11 mouse cellular contexts compared by ENCODE assay signal in genomic region chr7:125499927-125500868, GRCm38 (mm10). TPM values are rescaled to one million over a fixed set of nuclear protein-coding genes. Genes with fewer than 3 reads are reported as not detected.
DNase-seq lines count a peak whose midpoint lies in the region; ATAC-seq and TF ChIP-seq lines count a peak whose summit lies in the region.
"Had no signal": no experiment of that assay in that cellular context is flagged by ENCODE, and none has a peak within 500 bp of the region (broad histone marks: within the 10 kb centered on the region; RNA-seq: fewer than 3 reads in every experiment).

No protein-coding gene starts in this region.

- DNase-seq in embryonic facial prominence, embryonic 14.5 days (ENCODE audit: low spot score): peak; percentile 72
- no peak for DNase-seq in embryonic facial prominence, embryonic 10.5 days (ENCODE audit: low spot score)
- peak; percentile 53 for DNase-seq in liver
- no peak for DNase-seq in liver, postnatal 0 days
- peak; percentile 38 for DNase-seq in left cerebral cortex, postnatal 14 days (ENCODE audit: low spot score in 2 of 2)
- no peak for DNase-seq in lung, adult 2 months
- DNase-seq: kidney, adult 11 months had no signal

- H3K4me3 ChIP-seq in embryonic facial prominence, embryonic 14.5 days (ENCODE audit: low read depth, low read length): no peak overlapping the region
- no peak overlapping the region for H3K4me3 ChIP-seq in embryonic facial prominence, embryonic 10.5 days
- no peak overlapping the region for H3K4me3 ChIP-seq in liver, postnatal 0 days (ENCODE audit: low read depth, low read length)
- H3K4me3 ChIP-seq in stomach, embryonic 16.5 days (replicated peaks; ENCODE audit: low read length): no peak overlapping the region
- no peak overlapping the region for H3K4me3 ChIP-seq in lung, adult 2 months (replicated peaks; ENCODE audit: extremely low read depth, low read depth, low read length)
- H3K4me3 ChIP-seq: heart, embryonic 12.5 days; megakaryocyte, embryonic 14.5 days had no signal

- ATAC-seq in embryonic facial prominence, embryonic 14.5 days (ENCODE audit: low read depth): peak; percentile 82
- no peak for ATAC-seq in liver, postnatal 0 days
- ATAC-seq in stomach, embryonic 16.5 days (ENCODE audit: insufficient read depth, low FRiP score): peak; percentile 59; the same call in 1 of the 2 replicates
- ATAC-seq in granulocyte monocyte progenitor cell, adult 5-6 weeks (replicated peaks; ENCODE audit: poor library complexity, severe bottlenecking): no peak

- 65% methylated on average over 13 of the region's 13 CpGs for WGBS in embryonic facial prominence, embryonic 14.5 days
- WGBS in embryonic facial prominence, embryonic 10.5 days: 88% methylated on average over 13 of the region's 13 CpGs
- 59% methylated on average over 13 of the region's 13 CpGs for WGBS in liver, postnatal 0 days (ENCODE audit: insufficient replicate concordance)
- WGBS in stomach, embryonic 16.5 days: 55% methylated on average over 13 of the region's 13 CpGs
- 66% methylated on average over 13 of the region's 13 CpGs for WGBS in lung, adult 2 months

- H3K36me3 ChIP-seq in embryonic facial prominence, embryonic 14.5 days (ENCODE audit: control insufficient read depth, insufficient read depth, low read length): no peaks in the 10 kb centered on the region
- H3K36me3 ChIP-seq in embryonic facial prominence, embryonic 10.5 days (replicated peaks): no peaks in the 10 kb centered on the region
- H3K36me3 ChIP-seq in liver, postnatal 0 days (replicated peaks; ENCODE audit: insufficient read depth, low read length): no peaks in the 10 kb centered on the region
- H3K36me3 ChIP-seq in stomach, embryonic 16.5 days (ENCODE audit: control insufficient read depth, insufficient read depth, low read length): no peaks in the 10 kb centered on the region
- H3K36me3 ChIP-seq: heart, embryonic 12.5 days had no signal

- no peak overlapping the region for H3K4me2 ChIP-seq in embryonic facial prominence, embryonic 14.5 days (ENCODE audit: low read depth, low read length)
- H3K4me2 ChIP-seq in liver, postnatal 0 days (ENCODE audit: low read depth, low read length): no peak overlapping the region
- no peak overlapping the region for H3K4me2 ChIP-seq in stomach, embryonic 16.5 days (ENCODE audit: low read depth, low read length)
- H3K4me2 ChIP-seq: heart, embryonic 12.5 days had no signal

- H3K9ac ChIP-seq in embryonic facial prominence, embryonic 14.5 days (ENCODE audit: low read depth, low read length): no peak overlapping the region
- no peak overlapping the region for H3K9ac ChIP-seq in liver, postnatal 0 days (replicated peaks)
- no peak overlapping the region for H3K9ac ChIP-seq in stomach, embryonic 16.5 days (ENCODE audit: low read length)
- H3K9ac ChIP-seq: heart, embryonic 12.5 days had no signal

- TF ChIP-seq EP300 in liver, postnatal 0 days (IDR thresholded peaks at IDR 0.05; ENCODE audit: low read depth): no peak

- no peak for TF ChIP-seq CTCF in liver, postnatal 0 days (IDR thresholded peaks at IDR 0.05; ENCODE audit: low read depth)
- no peak for TF ChIP-seq CTCF in lung, adult 2 months (IDR thresholded peaks at IDR 0.05; ENCODE audit: insufficient read depth, low read length)

- no peaks in the 10 kb centered on the region for H3K27me3 ChIP-seq in embryonic facial prominence, embryonic 14.5 days (replicated peaks; ENCODE audit: control insufficient read depth, insufficient read depth, low read length)
- no peaks in the 10 kb centered on the region for H3K27me3 ChIP-seq in embryonic facial prominence, embryonic 10.5 days (replicated peaks; ENCODE audit: low read depth, poor library complexity, severe bottlenecking)
- no peaks in the 10 kb centered on the region for H3K27me3 ChIP-seq in liver, postnatal 0 days (ENCODE audit: insufficient read depth, low read length)
- no peaks in the 10 kb centered on the region for H3K27me3 ChIP-seq in stomach, embryonic 16.5 days (ENCODE audit: control insufficient read depth, insufficient read depth, low read length)
- H3K27me3 ChIP-seq: heart, embryonic 12.5 days had no signal

- no peaks in the 10 kb centered on the region for H3K9me3 ChIP-seq in embryonic facial prominence, embryonic 14.5 days (ENCODE audit: control insufficient read depth, low read length)
- H3K9me3 ChIP-seq in embryonic facial prominence, embryonic 10.5 days: no peaks in the 10 kb centered on the region
- H3K9me3 ChIP-seq in liver, postnatal 0 days (ENCODE audit: low read length): no peaks in the 10 kb centered on the region
- no peaks in the 10 kb centered on the region for H3K9me3 ChIP-seq in stomach, embryonic 16.5 days (replicated peaks; ENCODE audit: control insufficient read depth, low read length)
- H3K9me3 ChIP-seq: heart, embryonic 12.5 days; megakaryocyte, embryonic 14.5 days had no signal

- H3K4me1 ChIP-seq in embryonic facial prominence, embryonic 14.5 days (ENCODE audit: control insufficient read depth, insufficient read depth, low read length): no peaks in the 10 kb centered on the region
- H3K4me1 ChIP-seq in embryonic facial prominence, embryonic 10.5 days: no peaks in the 10 kb centered on the region
- H3K4me1 ChIP-seq in liver, postnatal 0 days (ENCODE audit: insufficient read depth): peaks cover 9% of the 10 kb centered on the region; the same call in 1 of the 2 replicates
- peaks cover 10% of the 10 kb centered on the region; the same call in 1 of the 2 replicates for H3K4me1 ChIP-seq in stomach, embryonic 16.5 days (ENCODE audit: control insufficient read depth, insufficient read depth, low read length)
- H3K4me1 ChIP-seq in lung, adult 2 months (ENCODE audit: control insufficient read depth, insufficient read depth, low read length): no peaks in the 10 kb centered on the region

- no peak for TF ChIP-seq POLR2A in lung, adult 2 months (IDR thresholded peaks at IDR 0.05; ENCODE audit: borderline replicate concordance, extremely low read depth, low read depth, low read length)

- no peak overlapping the region for H3K27ac ChIP-seq in embryonic facial prominence, embryonic 14.5 days (replicated peaks; ENCODE audit: low read depth, low read length)
- H3K27ac ChIP-seq in embryonic facial prominence, embryonic 10.5 days (replicated peaks): no peak overlapping the region
- no peak overlapping the region for H3K27ac ChIP-seq in liver, postnatal 0 days (ENCODE audit: low read depth)
- H3K27ac ChIP-seq in stomach, embryonic 16.5 days (ENCODE audit: low read length): peak overlapping the region; percentile 75

- intact Hi-C loops in left cerebral cortex, postnatal 14 days (cut with DNase I): no loop called here

RNA-seq across cellular contexts. Expression of gene Nsmce1, which starts 8.8 kb away (rescaled TPM):
- polyA plus RNA-seq in embryonic facial prominence, embryonic 14.5 days (2014; fragmentation: Nextera tagmentation; extraction: Ambion mirVana): 115 and 116 TPM in 2 replicates
- 120 and 123 TPM in 2 replicates for polyA plus RNA-seq in embryonic facial prominence, embryonic 10.5 days (2016; fragmentation: Nextera tagmentation; extraction: Ambion mirVana)
- 47.6 and 49.2 TPM in 2 replicates for polyA plus RNA-seq in liver, postnatal 0 days (2015; fragmentation: Nextera tagmentation; extraction: Ambion mirVana)
- total RNA-seq in left cerebral cortex, postnatal 14 days (2021): 10 to 100 TPM; 15.8 to 19.2 TPM
- 103 and 104 TPM in 2 replicates for polyA plus RNA-seq in stomach, embryonic 16.5 days (2015; fragmentation: Nextera tagmentation; extraction: Ambion mirVana)
- 35.5 and 38.0 TPM in 2 replicates for polyA plus RNA-seq in lung, adult 2 months (2012; rRNA removed)
- 54.9 and 65.5 TPM in 2 replicates for total RNA-seq in granulocyte monocyte progenitor cell, adult 5-6 weeks (2014; fragmentation: Nextera tagmentation)
- 77.7 and 82.8 TPM in 2 replicates for total RNA-seq in granulocyte monocyte progenitor cell, adult 5-6 weeks (2017)

RNA-seq across cellular contexts. Expression of gene Il4ra, which starts 51.7 kb away (rescaled TPM):
- 10.2 and 11.4 TPM in 2 replicates for polyA plus RNA-seq in embryonic facial prominence, embryonic 14.5 days (2014; fragmentation: Nextera tagmentation; extraction: Ambion mirVana)
- 3.7 and 4.9 TPM in 2 replicates for polyA plus RNA-seq in embryonic facial prominence, embryonic 10.5 days (2016; fragmentation: Nextera tagmentation; extraction: Ambion mirVana)
- polyA plus RNA-seq in liver, postnatal 0 days (2015; fragmentation: Nextera tagmentation; extraction: Ambion mirVana): 8.7 and 9.5 TPM in 2 replicates
- total RNA-seq in left cerebral cortex, postnatal 14 days (2021): 1 to 10 TPM; 5.0 to 6.5 TPM
- 12.3 and 13.8 TPM in 2 replicates for polyA plus RNA-seq in stomach, embryonic 16.5 days (2015; fragmentation: Nextera tagmentation; extraction: Ambion mirVana)
- polyA plus RNA-seq in lung, adult 2 months (2012; rRNA removed): 75.3 and 85.2 TPM in 2 replicates
- 13.4 and 13.6 TPM in 2 replicates for total RNA-seq in granulocyte monocyte progenitor cell, adult 5-6 weeks (2014; fragmentation: Nextera tagmentation)
- 17.2 and 22.6 TPM in 2 replicates for total RNA-seq in granulocyte monocyte progenitor cell, adult 5-6 weeks (2017)

RNA-seq across cellular contexts. Expression of gene Kdm8, which starts 55.7 kb away (rescaled TPM):
- polyA plus RNA-seq in embryonic facial prominence, embryonic 14.5 days (2014; fragmentation: Nextera tagmentation; extraction: Ambion mirVana): 6.9 and 8.7 TPM in 2 replicates
- 16.4 and 16.5 TPM in 2 replicates for polyA plus RNA-seq in embryonic facial prominence, embryonic 10.5 days (2016; fragmentation: Nextera tagmentation; extraction: Ambion mirVana)
- polyA plus RNA-seq in liver, postnatal 0 days (2015; fragmentation: Nextera tagmentation; extraction: Ambion mirVana): 2.1 and 2.8 TPM in 2 replicates
- total RNA-seq in left cerebral cortex, postnatal 14 days (2021): 1 to 10 TPM; 3.4 to 3.8 TPM
- polyA plus RNA-seq in stomach, embryonic 16.5 days (2015; fragmentation: Nextera tagmentation; extraction: Ambion mirVana): 8.2 and 8.7 TPM in 2 replicates
- polyA plus RNA-seq in lung, adult 2 months (2012; rRNA removed): 4.6 and 6.0 TPM in 2 replicates
- 2.3 and 11.5 TPM in 2 replicates for total RNA-seq in granulocyte monocyte progenitor cell, adult 5-6 weeks (2014; fragmentation: Nextera tagmentation)
- 5.5 and 7.2 TPM in 2 replicates for total RNA-seq in granulocyte monocyte progenitor cell, adult 5-6 weeks (2017)

Comparison
In these comparisons a context has a peak if more than half of its experiments do, and no peak if none do; other contexts are left out.
1. DNase-seq: peak in embryonic facial prominence, embryonic 14.5 days (single experiment), liver (single experiment) and left cerebral cortex, postnatal 14 days (2 of 2); none in embryonic facial prominence, embryonic 10.5 days (single experiment), liver, postnatal 0 days (single experiment) and lung, adult 2 months (single experiment).
2. ATAC-seq: peak in embryonic facial prominence, embryonic 14.5 days (single experiment) and stomach, embryonic 16.5 days (single experiment); none in liver, postnatal 0 days (single experiment) and granulocyte monocyte progenitor cell, adult 5-6 weeks (single experiment).